Mouse (Mus musculus) testis, adult 2 months (tissue): ENCODE results near the gene Tubgcp2.

Experiments used
- CTCF ChIP-seq: fragments of 200-500 bp; IDR thresholded peaks from 2 replicates; pipeline ENCODE4 v1.5.1; 2012; ENCODE audit warnings: low read depth, mild to moderate bottlenecking, inconsistent platforms, low read length, moderate library complexity; ENCODE audit not compliant: control insufficient read depth, insufficient read depth, insufficient replicate concordance
- POLR2A ChIP-seq: fragments of 200-500 bp; IDR thresholded peaks from 2 replicates; pipeline ENCODE4 v1.6.1; 2012; ENCODE audit warnings: low read depth, mild to moderate bottlenecking, inconsistent platforms, low read length, moderate library complexity; ENCODE audit not compliant: control insufficient read depth

DNA sequence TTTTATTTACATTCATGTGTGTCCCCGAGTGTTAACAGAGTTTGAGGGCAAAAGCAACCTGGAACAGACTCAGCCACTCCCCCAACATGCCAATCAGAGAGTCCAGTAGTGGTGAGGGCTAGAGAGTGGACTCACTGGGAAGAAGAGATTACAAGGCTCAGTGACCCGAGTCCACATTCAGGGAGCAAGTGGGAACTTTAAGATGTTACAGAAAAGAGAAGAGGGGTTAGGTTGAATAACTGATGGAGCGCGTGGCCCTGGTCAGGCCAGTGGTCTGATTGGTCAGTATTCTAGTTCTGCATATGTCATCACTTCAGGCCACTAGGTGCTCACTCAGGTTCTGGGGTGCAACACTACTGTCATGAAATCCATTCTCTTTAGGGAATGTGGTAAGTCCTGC is 69.3 kb downstream of the Tubgcp2 start:
- TF ChIP-seq CTCF, result no peak
- no peak for TF ChIP-seq POLR2A
